Comparison of ENCODE assay signal across 10 mouse cellular contexts in the genomic region with DNA sequence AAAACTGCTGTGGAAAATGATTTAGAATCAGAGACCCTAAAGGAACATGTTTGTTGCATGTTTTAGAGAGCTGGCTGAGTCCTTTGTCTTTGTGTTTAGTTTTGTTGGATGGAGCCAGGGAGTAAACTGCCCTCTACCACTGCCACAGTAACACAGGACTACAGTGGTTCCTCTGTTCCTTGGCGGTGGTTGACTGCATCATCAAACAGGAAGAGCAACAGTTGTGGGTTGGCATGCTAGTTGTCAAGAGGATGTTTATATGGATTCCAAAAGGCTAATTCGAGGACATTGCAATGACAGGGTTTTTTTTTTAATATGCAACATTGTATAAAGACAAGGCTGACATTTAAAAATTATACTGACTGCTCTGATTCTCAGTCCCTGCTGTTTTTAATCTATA. TPM values are rescaled to one million over a fixed set of nuclear protein-coding genes. Genes with fewer than 3 reads are reported as not detected.
DNase-seq lines count a peak whose midpoint lies in the region; ATAC-seq and TF ChIP-seq lines count a peak whose summit lies in the region.
"Had no signal": no experiment of that assay in that cellular context is flagged by ENCODE, and none has a peak within 500 bp of the region (broad histone marks: within the 10 kb centered on the region; RNA-seq: fewer than 3 reads in every experiment).

No protein-coding gene starts in this region.

- peak overlapping the region; percentile 59 for H3K27ac ChIP-seq in heart, embryonic 10.5 days
- H3K27ac ChIP-seq in lung, embryonic 14.5 days (ENCODE audit: low read depth), result peak overlapping the region; percentile 19; the same call in 1 of the 2 replicates
- H3K27ac ChIP-seq: hindbrain, embryonic 14.5 days had no signal

- no peaks in the 10 kb centered on the region for H3K27me3 ChIP-seq in heart, embryonic 10.5 days (ENCODE audit: insufficient read depth, poor library complexity, severe bottlenecking)
- H3K27me3 ChIP-seq in lung, embryonic 14.5 days (ENCODE audit: insufficient read depth, low read length), result no peaks in the 10 kb centered on the region

- H3K4me1 ChIP-seq in heart, embryonic 10.5 days, result peaks cover 4% of the 10 kb centered on the region
- peaks cover 10% of the 10 kb centered on the region for H3K4me1 ChIP-seq in lung, embryonic 14.5 days (ENCODE audit: insufficient read depth)

- H3K4me2 ChIP-seq in lung, embryonic 14.5 days, result no peak overlapping the region
- H3K4me2 ChIP-seq: hindbrain, embryonic 14.5 days had no signal

- no peak for DNase-seq in heart, embryonic 10.5 days (ENCODE audit: low spot score)
- no peak for DNase-seq in heart, adult 18-20 months
- peak; percentile 57 for DNase-seq in lung, embryonic 14.5 days
- DNase-seq in lung, postnatal 14 days, result no peak
- no peak for DNase-seq in adrenal gland, postnatal 4 days (ENCODE audit: low spot score in 2 of 2)
- DNase-seq in layer of hippocampus, adult 8-10 months (ENCODE audit: low spot score in 2 of 2), result no peak
- DNase-seq: cerebellum, adult 11-12 months had no signal

- H3K4me3 ChIP-seq in heart, embryonic 10.5 days, result no peak overlapping the region
- no peak overlapping the region for H3K4me3 ChIP-seq in lung, embryonic 14.5 days (ENCODE audit: low read depth, low read length)

- ATAC-seq in lung, embryonic 14.5 days (ENCODE audit: insufficient read depth), result peak; percentile 60; the same call in 1 of the 2 replicates
- peak; percentile 92 for ATAC-seq in inflammation-experienced regulatory T-cells, adult 6 months
- peak; percentile 57; the same call in 1 of the 2 replicates for ATAC-seq in monocyte, adult 5-6 weeks (replicated peaks; ENCODE audit: insufficient number of reproducible peaks, low FRiP score, low TSS enrichment, poor library complexity, severe bottlenecking)

- no peak for TF ChIP-seq CTCF in lung, embryonic 14.5 days (IDR thresholded peaks at IDR 0.05; ENCODE audit: low read depth)

- H3K36me3 ChIP-seq in heart, embryonic 10.5 days, result no peaks in the 10 kb centered on the region
- H3K36me3 ChIP-seq in lung, embryonic 14.5 days (ENCODE audit: insufficient read depth), result no peaks in the 10 kb centered on the region

- WGBS in heart, embryonic 10.5 days, result 59% methylated on average over 2 of the region's 2 CpGs
- WGBS in lung, embryonic 14.5 days, result 27% methylated on average over 2 of the region's 2 CpGs

- no peak overlapping the region for H3K9ac ChIP-seq in lung, embryonic 14.5 days
- H3K9ac ChIP-seq: hindbrain, embryonic 14.5 days had no signal

- no peaks in the 10 kb centered on the region for H3K9me3 ChIP-seq in heart, embryonic 10.5 days
- H3K9me3 ChIP-seq in lung, embryonic 14.5 days (ENCODE audit: low read depth, low read length), result no peaks in the 10 kb centered on the region

RNA-seq across cellular contexts. Expression of gene Cyth3, which starts 47.6 kb away (rescaled TPM):
- polyA plus RNA-seq in heart, embryonic 10.5 days (2016; fragmentation: Nextera tagmentation; extraction: Ambion mirVana), result 30.9 and 33.1 TPM in 2 replicates
- total RNA-seq in heart, adult 18-20 months (2021), result 10 to 100 TPM; 33.5 to 39.6 TPM
- polyA plus RNA-seq in lung, embryonic 14.5 days (2014; fragmentation: Nextera tagmentation; extraction: Ambion mirVana), result 48.3 and 52.0 TPM in 2 replicates
- 10 to 100 TPM; 11.4 to 41.0 (median 34.9) TPM for polyA plus RNA-seq in inflammation-experienced regulatory T-cells, adult 6 months (2017; shearing (Covaris generic))
- 129 to 134 TPM (median 132 TPM) in 3 replicates for total RNA-seq in monocyte, adult 5-6 weeks (2017)
- 100 to 1,000 TPM; 195 to 200 TPM for total RNA-seq in adrenal gland, postnatal 4 days (2021)
- total RNA-seq in layer of hippocampus, adult 8-10 months (2022), result 10 to 100 TPM; 37.1 to 44.8 (median 39.0) TPM
